8 mouse cellular contexts compared by ENCODE assay signal in the genomic region with DNA sequence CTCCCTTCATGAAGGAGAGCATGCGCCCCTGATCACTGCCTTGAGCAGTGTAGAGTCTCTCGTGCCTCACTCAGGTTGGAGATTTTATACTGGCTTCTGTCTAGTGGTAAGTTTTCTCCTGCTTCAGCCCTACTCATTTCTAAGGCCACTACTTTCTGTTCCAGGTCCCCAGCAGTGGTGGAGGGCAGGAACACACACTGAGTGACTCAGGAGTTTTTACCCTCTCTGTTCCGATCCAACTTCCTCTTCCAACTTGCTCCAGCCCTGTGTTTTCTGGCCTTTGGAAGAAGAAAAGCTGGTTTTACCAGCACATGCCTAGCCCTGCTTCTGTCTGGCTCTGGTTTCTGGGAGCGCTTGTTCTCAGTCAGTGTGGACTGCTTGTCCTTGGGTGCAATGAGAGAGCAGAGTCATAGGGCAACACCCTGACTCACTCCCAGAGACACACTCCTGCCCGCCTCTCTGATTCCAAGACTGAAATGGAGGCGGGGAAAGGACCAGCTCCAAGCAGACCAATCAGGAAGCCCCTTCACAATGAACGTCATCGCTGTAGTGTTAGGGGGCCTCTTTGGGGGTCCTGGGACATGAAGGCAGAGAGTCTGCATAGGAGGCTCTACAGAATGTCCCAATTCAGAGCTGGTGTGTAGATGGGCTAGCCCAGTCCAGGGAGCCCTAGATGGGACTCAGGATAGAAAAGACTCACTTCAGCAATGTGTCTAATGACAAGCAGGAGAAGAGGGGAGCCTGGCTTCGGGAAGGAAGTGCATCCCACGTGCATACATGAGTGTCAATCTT.
DNase-seq lines count a peak whose midpoint lies in the region; ATAC-seq lines count a peak whose summit lies in the region.

No protein-coding gene starts in this region.

- no peak for DNase-seq in heart, embryonic 10.5 days (ENCODE audit: low spot score)
- DNase-seq in heart, postnatal 4 days = no peak
- DNase-seq in R1 (ENCODE audit: low read depth, low spot score) = peak; percentile 88
- peak; percentile 29 for DNase-seq in yolk sac, embryonic 10.5 days (ENCODE audit: low spot score)
- no peak for DNase-seq in layer of hippocampus, postnatal 10 days (ENCODE audit: low spot score in 2 of 2)
- DNase-seq in layer of hippocampus, adult 18-20 months (ENCODE audit: low spot score in 2 of 2) = no peak

- no peaks in the 10 kb centered on the region for H3K9me3 ChIP-seq in heart, embryonic 10.5 days
- H3K9me3 ChIP-seq in heart, embryonic 12.5 days (replicated peaks) = no peaks in the 10 kb centered on the region
- H3K9me3 ChIP-seq in liver, embryonic 12.5 days (replicated peaks) = no peaks in the 10 kb centered on the region

- H3K4me1 ChIP-seq in heart, embryonic 10.5 days = peaks cover 55% of the 10 kb centered on the region
- H3K4me1 ChIP-seq in heart, embryonic 12.5 days (replicated peaks) = peaks cover 41% of the 10 kb centered on the region
- peaks cover 35% of the 10 kb centered on the region for H3K4me1 ChIP-seq in liver, embryonic 12.5 days

- peak; percentile 63; the same call in 1 of the 2 replicates for ATAC-seq in heart, embryonic 12.5 days (ENCODE audit: insufficient number of reproducible peaks, low FRiP score)
- ATAC-seq in liver, embryonic 12.5 days = peak; percentile 64

- peak overlapping the region; percentile 24; the same call in 1 of the 2 replicates for H3K4me3 ChIP-seq in heart, embryonic 10.5 days
- H3K4me3 ChIP-seq in heart, embryonic 12.5 days = no peak overlapping the region
- H3K4me3 ChIP-seq in liver, embryonic 12.5 days = peak overlapping the region; percentile 19

- 37% methylated on average over 10 of the region's 10 CpGs for WGBS in heart, embryonic 10.5 days
- WGBS in heart, embryonic 12.5 days = 42% methylated on average over 10 of the region's 10 CpGs
- 20% methylated on average over 10 of the region's 10 CpGs for WGBS in liver, embryonic 12.5 days (ENCODE audit: insufficient replicate concordance)

- peak overlapping the region; percentile 63 for H3K4me2 ChIP-seq in heart, embryonic 12.5 days
- peak overlapping the region; percentile 59 for H3K4me2 ChIP-seq in liver, embryonic 12.5 days

- no peak overlapping the region for H3K9ac ChIP-seq in heart, embryonic 12.5 days
- H3K9ac ChIP-seq in liver, embryonic 12.5 days = no peak overlapping the region

- H3K36me3 ChIP-seq in heart, embryonic 10.5 days = no peaks in the 10 kb centered on the region
- no peaks in the 10 kb centered on the region for H3K36me3 ChIP-seq in heart, embryonic 12.5 days
- H3K36me3 ChIP-seq in liver, embryonic 12.5 days = no peaks in the 10 kb centered on the region

- no peaks in the 10 kb centered on the region for H3K27me3 ChIP-seq in heart, embryonic 10.5 days (ENCODE audit: insufficient read depth, poor library complexity, severe bottlenecking)
- H3K27me3 ChIP-seq in heart, embryonic 12.5 days (replicated peaks) = no peaks in the 10 kb centered on the region
- H3K27me3 ChIP-seq in liver, embryonic 12.5 days (replicated peaks) = no peaks in the 10 kb centered on the region; the same call in 1 of the 2 replicates

- H3K27ac ChIP-seq in heart, embryonic 10.5 days = peak overlapping the region; percentile 71; the same call in 1 of the 2 replicates
- no peak overlapping the region for H3K27ac ChIP-seq in heart, embryonic 12.5 days (ENCODE audit: poor library complexity, severe bottlenecking)
- peak overlapping the region; percentile 33 for H3K27ac ChIP-seq in liver, embryonic 12.5 days

Comparison
In these comparisons a context has a peak if more than half of its experiments do, and no peak if none do; other contexts are left out.
1. DNase-seq: peak in R1 (single experiment) and yolk sac, embryonic 10.5 days (single experiment); none in heart, embryonic 10.5 days (single experiment), heart, postnatal 4 days (single experiment), layer of hippocampus, postnatal 10 days (0 of 2) and layer of hippocampus, adult 18-20 months (0 of 2).